Mouse (Mus musculus) layer of hippocampus, postnatal 10 days (tissue): ENCODE data around the gene Ccnd1. TPM values are rescaled to one million over a fixed set of nuclear protein-coding genes. Genes with fewer than 3 reads are reported as not detected.
"Not testable (repeated sequence)": the region's sequence is repeated elsewhere in the genome, so short reads cannot be mapped to it uniquely, and the experiment has no call there.

Source experiments
- DNase-seq, 2 experiments: peaks; one replicate each; pipeline ENCODE4 v3.0.0; 2021; ENCODE audit warnings: low spot score in 2 of 2
- total RNA-seq, 2 experiments: library from RNA; stranded (reverse); gene quantifications; 2 replicates each; pipeline ENCODE4 v1.2.3; 2021

Ccnd1 gene
- total RNA-seq, 2 experiments from 2014 or later, result 27.7 to 37.3 TPM

GRCm38 (mm10) chr7:144911121-144911520 lies 28.6 kb downstream of the Ccnd1 start:
- DNase-seq, result no peak

- no peak for DNase-seq
Measured at GRCm38 (mm10) chr7:144908705-144909104, 31.0 kb downstream of the Ccnd1 start.

- DNase-seq, result no peak
Measured at GRCm38 (mm10) chr7:144907793-144908192, 31.9 kb downstream of the Ccnd1 start.

DNA sequence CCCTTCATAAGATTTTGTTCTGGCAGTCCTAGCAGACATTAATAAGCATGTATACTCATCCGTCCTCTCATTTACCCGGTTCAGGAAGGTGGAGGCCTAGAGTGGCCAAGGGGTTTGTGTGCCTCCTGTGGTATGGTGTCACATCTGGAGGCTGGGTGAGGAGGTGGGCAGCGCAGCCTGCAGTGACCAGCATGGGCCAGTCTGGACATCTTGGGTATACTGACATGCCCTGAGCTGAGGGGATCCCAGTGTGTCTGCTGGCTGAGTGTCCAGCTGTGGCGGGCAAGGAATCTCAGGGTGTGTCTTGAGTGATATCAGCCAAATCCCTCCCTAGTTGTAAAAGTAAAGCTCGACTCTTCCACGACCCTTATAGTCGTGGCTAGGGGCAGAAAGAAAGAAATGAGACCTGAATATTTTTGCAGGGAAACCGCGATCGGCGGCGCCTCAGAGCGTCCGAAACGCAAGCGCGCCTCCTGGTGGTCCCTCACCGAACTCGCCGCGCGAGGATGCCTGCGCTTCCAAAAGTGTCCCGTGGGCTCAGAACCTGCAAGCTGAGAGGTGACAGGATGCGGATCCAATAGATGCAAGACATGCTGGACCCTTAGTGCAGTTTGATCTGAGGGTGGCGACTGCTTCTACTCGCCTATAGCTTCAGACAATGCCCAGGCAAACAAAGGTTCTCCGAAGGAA lies 32.9 kb downstream of the Ccnd1 start:
- DNase-seq, result peak; percentile 74 to 75

DNA sequence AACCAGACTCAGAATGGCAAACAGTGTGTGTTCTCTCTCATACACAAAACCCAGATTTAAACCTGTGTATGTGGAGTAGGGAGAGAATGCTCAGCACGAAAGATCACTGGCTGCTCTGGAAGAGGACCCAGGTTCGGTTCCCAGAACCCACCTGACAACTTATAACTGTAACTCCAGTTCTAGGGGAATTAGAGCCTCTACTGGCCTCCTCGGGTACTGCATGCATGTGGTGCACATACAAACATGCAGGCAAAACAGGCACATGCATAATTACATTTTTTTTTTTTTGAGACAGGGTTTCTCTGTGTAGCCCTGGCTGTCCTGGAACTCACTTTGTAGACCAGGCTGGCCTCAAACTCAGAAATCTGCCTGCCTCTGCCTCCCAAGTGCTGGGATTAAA lies 34.2 kb downstream of the Ccnd1 start:
- DNase-seq, result not testable (repeated sequence)

DNA sequence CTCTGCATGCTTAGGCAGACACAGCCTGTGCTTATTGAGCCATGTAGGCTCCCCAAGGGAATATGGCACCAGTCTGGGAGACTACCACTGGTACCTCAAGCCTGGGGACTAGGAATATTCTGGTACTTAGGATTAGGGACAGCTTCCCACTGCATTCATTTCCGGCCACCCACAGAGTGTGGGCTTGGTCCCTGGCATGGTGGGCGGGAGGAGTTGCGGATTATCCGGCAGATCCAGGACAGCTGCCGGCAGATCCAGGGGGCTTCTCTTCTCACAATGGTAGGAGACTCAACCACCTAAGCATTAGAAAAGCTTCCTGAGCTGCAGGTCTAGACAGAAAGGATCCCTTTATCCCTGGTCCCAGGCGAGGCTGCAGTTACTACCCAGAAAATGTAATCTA lies 41.2 kb downstream of the Ccnd1 start:
- DNase-seq, result no peak

- no peak for DNase-seq
Measured at GRCm38 (mm10) chr7:144896294-144897218, 43.2 kb downstream of the Ccnd1 start, which contains the start of gene Fgf15. Gene Fgf15, plus strand, starts transcription at chr7:144896531.

GRCm38 (mm10) chr7:144895305-144896111 lies 44.2 kb downstream of the Ccnd1 start:
- DNase-seq, result peak; percentile 80 to 85

GRCm38 (mm10) chr7:144894706-144895105 lies 45.0 kb downstream of the Ccnd1 start:
- DNase-seq, result no peak

DNA sequence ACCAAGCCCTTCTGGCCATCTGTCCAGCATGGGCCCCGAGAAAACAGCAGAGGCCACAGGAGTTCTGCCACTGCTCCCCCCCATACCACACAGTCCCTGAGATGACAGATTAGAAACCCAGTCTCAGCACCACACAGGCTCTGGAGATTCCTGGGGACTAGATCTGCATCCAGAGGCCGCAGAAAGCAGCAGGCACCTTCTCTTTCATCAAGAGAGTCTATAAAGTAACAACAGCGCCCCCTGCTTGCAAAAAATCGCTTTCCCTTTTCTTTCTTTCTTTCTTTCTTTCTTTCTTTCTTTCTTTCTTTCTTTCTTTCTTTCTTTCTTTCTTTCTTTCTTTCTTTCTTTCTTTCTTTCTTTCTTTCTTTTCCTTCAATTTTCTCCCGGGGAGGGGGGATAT lies 45.5 kb downstream of the Ccnd1 start:
- peak; percentile 52 to 53 for DNase-seq

DNA sequence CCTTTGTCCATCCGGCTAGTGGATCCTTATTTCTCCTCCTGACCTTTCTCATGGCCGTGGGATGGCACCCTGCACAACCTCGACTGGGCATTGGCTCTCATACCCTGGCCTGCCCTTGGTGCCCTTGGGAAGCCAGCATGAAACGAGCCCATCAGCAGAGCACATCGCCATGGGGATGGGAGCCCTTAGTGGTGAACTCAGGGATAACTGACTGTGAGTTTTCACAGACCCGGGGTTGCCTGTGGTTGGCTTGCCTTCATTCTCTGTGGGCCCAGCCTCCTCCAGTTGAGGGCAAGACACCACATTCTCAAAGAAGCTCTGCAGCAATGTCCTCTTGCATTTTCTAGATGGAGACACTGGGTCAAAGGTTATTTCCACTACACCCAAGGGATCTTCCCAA lies 47.4 kb downstream of the Ccnd1 start:
- no peak for DNase-seq

GRCm38 (mm10) chr7:144891863-144892262 lies 47.9 kb downstream of the Ccnd1 start:
- DNase-seq, result no peak

DNA sequence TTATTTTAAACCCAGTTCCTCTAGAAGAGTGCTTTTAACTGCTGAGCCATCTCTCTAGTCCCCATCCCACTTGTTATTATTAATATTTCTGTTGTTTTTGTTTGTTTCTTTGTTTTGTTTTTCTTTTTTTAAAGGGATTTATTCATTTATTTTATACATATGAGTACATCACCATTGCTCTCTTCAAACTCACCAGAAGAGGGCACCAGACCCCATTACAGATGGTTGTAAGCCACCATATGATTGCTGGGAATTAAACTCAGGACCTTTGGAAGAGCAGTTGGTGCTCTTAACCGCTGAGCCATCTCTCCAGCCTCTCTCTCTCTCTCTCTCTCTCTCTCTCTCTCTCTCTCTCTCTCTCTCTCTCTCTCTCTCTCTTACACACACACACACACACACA lies 49.1 kb downstream of the Ccnd1 start:
- DNase-seq, result not testable (repeated sequence)

GRCm38 (mm10) chr7:144888564-144889299 lies 51.0 kb downstream of the Ccnd1 start:
- no peak for DNase-seq

GRCm38 (mm10) chr7:144887672-144888071 lies 52.1 kb downstream of the Ccnd1 start:
- no peak for DNase-seq

GRCm38 (mm10) chr7:144883106-144883505 lies 56.6 kb downstream of the Ccnd1 start:
- no peak for DNase-seq
